Mouse (Mus musculus) intestine, embryonic 14.5 days (tissue): ENCODE measurements at regions not wholly inside any gene's neighbourhood (a gene's known extent, or its start where the extent isn't known, plus 50 kb on each side); places are given as distances from the start of the nearest gene placed in this dataset.

Experiments
- ATAC-seq: fragments of 200-750 bp; cut with Nextera tagmentation; replicated peaks from 2 replicates; pipeline ENCODE4 v1.8.0; 2017; ENCODE audit warnings: low read depth, moderate number of reproducible peaks, moderate TSS enrichment, moderate library complexity; ENCODE audit not compliant: low FRiP score, low TSS enrichment
- DNase-seq: peaks from one replicate; pipeline ENCODE4 v3.0.0-alpha.2; 2018; ENCODE audit warnings: low spot score
- H3K27ac ChIP-seq: fragments of 300-500 bp; sonication (generic); 2 replicates; pipeline ENCODE4 v1.5.1; 2014; ENCODE audit warnings: low read depth, mild to moderate bottlenecking, control low read depth
- H3K27me3 ChIP-seq: fragments of 300-500 bp; sonication (generic); replicated peaks from 2 replicates; pipeline ENCODE4 v1.6.1; 2014; ENCODE audit warnings: low read length, control low read depth; ENCODE audit not compliant: control insufficient read depth, insufficient read depth
- H3K36me3 ChIP-seq: fragments of 300-500 bp; sonication (generic); 2 replicates; pipeline ENCODE4 v1.6.1; 2014; ENCODE audit warnings: low read length, control low read depth; ENCODE audit not compliant: control insufficient read depth, insufficient read depth
- H3K4me1 ChIP-seq: fragments of 300-500 bp; sonication (generic); replicated peaks from 2 replicates; pipeline ENCODE4 v1.6.1; 2014; ENCODE audit warnings: low read length, control low read depth, mixed read lengths; ENCODE audit not compliant: control insufficient read depth, insufficient read depth
- H3K4me2 ChIP-seq: fragments of 300-500 bp; sonication (generic); 2 replicates; pipeline ENCODE4 v1.6.1; 2014; ENCODE audit warnings: low read length
- H3K4me3 ChIP-seq: fragments of 300-500 bp; sonication (generic); 2 replicates; pipeline ENCODE4 v1.5.1; 2014; ENCODE audit warnings: low read depth, low read length, control low read depth, mixed read lengths
- H3K9ac ChIP-seq: fragments of 300-500 bp; sonication (generic); 2 replicates; pipeline ENCODE4 v1.6.1; 2014; ENCODE audit warnings: mild to moderate bottlenecking, low read length
- H3K9me3 ChIP-seq: fragments of 300-500 bp; sonication (generic); 2 replicates; pipeline ENCODE4 v1.6.1; 2016; ENCODE audit warnings: low read length, control low read depth; ENCODE audit not compliant: control insufficient read depth
- WGBS: fragments of 180-500 bp; shearing (Covaris S2); extraction: QIAGEN DNeasy Blood & Tissue Kit; methylation state at CpG from one replicate; pipeline ENCODE4 v1.1.7; 2014; 5-methylcytosine and 5-hydroxymethylcytosine counted together

- Histone ChIP-seq H3K27me3 (no peaks in the 10 kb centered on the region), H3K9ac (no peak overlapping the region), H3K4me2 (no peak overlapping the region), H3K4me1 (no peaks in the 10 kb centered on the region), H3K27ac (no peak overlapping the region), H3K36me3 (no peaks in the 10 kb centered on the region), H3K4me3 (no peak overlapping the region), H3K9me3 (no peaks in the 10 kb centered on the region)
- ATAC-seq (no peak), DNase-seq (no peak)
These were observed 2914.2 kb upstream of the Gm6569 start for GRCm38 (mm10) chr15:70920138-70920537.

- ATAC-seq (no peak), DNase-seq (peak; percentile 84)
- Histone ChIP-seq H3K36me3 (no peaks in the 10 kb centered on the region), H3K4me1 (no peaks in the 10 kb centered on the region), H3K9ac (no peak overlapping the region), H3K27ac (no peak overlapping the region), H3K9me3 (no peaks in the 10 kb centered on the region), H3K27me3 (no peaks in the 10 kb centered on the region), H3K4me2 (no peak overlapping the region), H3K4me3 (no peak overlapping the region)
- WGBS: 43% methylated on average over 2 of the region's 2 CpGs
These were observed 2913.5 kb upstream of the Gm6569 start for GRCm38 (mm10) chr15:70920862-70921261.
